Mouse (Mus musculus) kidney, adult 2 months (tissue): ENCODE measurements around the gene Slc13a1.

Experiments used
- CTCF ChIP-seq: fragments of 200-500 bp; conservative IDR thresholded peaks from 2 replicates; pipeline ENCODE4 v1.5.1; 2011; ENCODE audit warnings: low read depth, mild to moderate bottlenecking, control low read depth, low read length, moderate library complexity, mixed read lengths; ENCODE audit not compliant: insufficient read depth, insufficient read length
- POLR2A ChIP-seq: fragments of 200-500 bp; IDR thresholded peaks from one replicate; pipeline ENCODE4 v1.6.1; 2011; ENCODE audit warnings: low read depth, low read length, control low read depth

DNA sequence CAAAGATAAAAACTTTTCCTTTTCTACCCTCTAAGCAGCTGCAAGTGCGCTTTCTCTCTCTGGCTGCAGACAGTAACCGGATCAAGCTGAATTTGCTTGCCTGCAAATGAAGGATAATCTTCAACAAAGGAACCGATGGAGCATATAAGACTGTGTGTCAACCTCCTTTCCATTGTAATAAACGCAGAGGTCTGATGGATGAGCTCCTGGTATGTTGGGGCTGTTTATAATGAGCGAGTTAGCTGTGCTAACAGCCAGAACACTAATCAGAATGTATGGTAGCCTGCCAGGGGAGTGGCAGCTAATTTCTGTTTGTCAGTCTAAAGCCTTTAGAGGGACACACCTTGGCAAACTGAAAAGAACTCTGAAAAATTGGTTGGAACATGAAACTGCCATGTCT lies 62.2 kb downstream of the Slc13a1 start:
- TF ChIP-seq POLR2A: no peak
- no peak for TF ChIP-seq CTCF
